Mouse (Mus musculus) adipocyte (in vitro differentiated cells): ENCODE measurements around the gene Robo2.

Experiments used
- DNase-seq: peaks from one replicate; pipeline ENCODE4 v3.0.0-alpha.2; 2016; ENCODE audit warnings: low spot score

The Robo2 gene

GRCm38 (mm10) chr16:74411481-74412251 is at the start of gene Robo2:
Gene Robo2 (minus strand): TSS chr16:74411825.
- DNase-seq, result no peak

- no peak for DNase-seq
Observed at GRCm38 (mm10) chr16:74458138-74458537, 46.5 kb upstream of the Robo2 start.

- DNase-seq, result no peak
Observed at GRCm38 (mm10) chr16:74457736-74458135, 46.1 kb upstream of the Robo2 start.

- DNase-seq, result no peak
Observed at GRCm38 (mm10) chr16:74456808-74457470, 45.3 kb upstream of the Robo2 start.

- DNase-seq, result no peak
Observed at GRCm38 (mm10) chr16:74455179-74455578, 43.6 kb upstream of the Robo2 start.

GRCm38 (mm10) chr16:74448025-74448424 is 36.4 kb upstream of the Robo2 start:
- DNase-seq, result no peak

- DNase-seq, result no peak
Observed at GRCm38 (mm10) chr16:74427071-74427470, 15.4 kb upstream of the Robo2 start.

GRCm38 (mm10) chr16:74420324-74420723 is 8.7 kb upstream of the Robo2 start:
- no peak for DNase-seq

GRCm38 (mm10) chr16:74412471-74413291 is 1.1 kb upstream of the Robo2 start:
- no peak for DNase-seq

GRCm38 (mm10) chr16:74411021-74411420 is 604 bp downstream of the Robo2 start:
- no peak for DNase-seq

GRCm38 (mm10) chr16:74410125-74410524 is 1.5 kb downstream of the Robo2 start:
- no peak for DNase-seq

GRCm38 (mm10) chr16:74409548-74409947 is 2.1 kb downstream of the Robo2 start:
- no peak for DNase-seq

GRCm38 (mm10) chr16:74408566-74408965 is 3.1 kb downstream of the Robo2 start:
- no peak for DNase-seq

GRCm38 (mm10) chr16:74397291-74397690 is 14.3 kb downstream of the Robo2 start:
- DNase-seq, result no peak

GRCm38 (mm10) chr16:74395678-74396077 is 15.9 kb downstream of the Robo2 start:
- no peak for DNase-seq

- DNase-seq, result no peak
Observed at GRCm38 (mm10) chr16:74379458-74379857, 32.2 kb downstream of the Robo2 start.

GRCm38 (mm10) chr16:74375342-74375940 is 36.2 kb downstream of the Robo2 start:
- DNase-seq, result no peak

- DNase-seq, result no peak
Observed at GRCm38 (mm10) chr16:74374540-74374939, 37.1 kb downstream of the Robo2 start.

GRCm38 (mm10) chr16:74373407-74373806 is 38.2 kb downstream of the Robo2 start:
- DNase-seq, result no peak

- DNase-seq, result no peak
Observed at GRCm38 (mm10) chr16:74372876-74373275, 38.7 kb downstream of the Robo2 start.

- DNase-seq, result no peak
Observed at GRCm38 (mm10) chr16:74348437-74348836, 63.2 kb downstream of the Robo2 start.

- no peak for DNase-seq
Observed at GRCm38 (mm10) chr16:74338969-74339630, 72.5 kb downstream of the Robo2 start.
